ENCODE assay signal across 9 mouse cellular contexts in the genomic region with DNA sequence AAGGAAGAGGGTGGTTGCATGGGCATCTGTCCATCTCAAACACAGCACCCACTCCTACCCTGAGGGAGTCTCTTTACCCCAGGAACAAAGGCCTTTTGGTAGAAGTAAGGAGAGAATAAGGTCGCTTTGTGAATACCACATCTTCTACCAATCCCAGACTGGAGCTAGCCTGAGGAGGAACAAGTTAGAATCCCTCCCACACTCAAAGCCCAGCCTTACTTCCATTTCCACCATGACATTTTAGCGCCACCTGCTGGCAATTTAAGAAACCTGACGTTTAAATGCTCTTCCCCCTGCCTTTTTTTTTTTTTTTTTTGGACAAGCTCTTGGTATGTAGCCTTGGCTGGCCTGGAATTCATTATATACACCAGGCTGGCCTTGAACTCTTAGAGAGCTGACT. TPM values are rescaled to one million over a fixed set of nuclear protein-coding genes. Genes with fewer than 3 reads are reported as not detected.
DNase-seq lines count a peak whose midpoint lies in the region; ATAC-seq lines count a peak whose summit lies in the region.
"Had no signal": no experiment of that assay in that cellular context is flagged by ENCODE, and none has a peak within 500 bp of the region (broad histone marks: within the 10 kb centered on the region; RNA-seq: fewer than 3 reads in every experiment).

No protein-coding gene starts in this region.

- 0% methylated on average over 3 of the region's 3 CpGs for WGBS in intestine, embryonic 14.5 days
- 0% methylated on average over 3 of the region's 3 CpGs for WGBS in midbrain, embryonic 11.5 days

- no peaks in the 10 kb centered on the region for H3K27me3 ChIP-seq in intestine, embryonic 14.5 days (replicated peaks; ENCODE audit: control insufficient read depth, insufficient read depth, low read length)
- H3K27me3 ChIP-seq in midbrain, embryonic 11.5 days (ENCODE audit: control insufficient read depth, insufficient read depth, low read length), result no peaks in the 10 kb centered on the region

- peak; percentile 51 for ATAC-seq in intestine, embryonic 14.5 days (replicated peaks; ENCODE audit: low FRiP score, low TSS enrichment, low read depth)
- peak; percentile 65 for ATAC-seq in midbrain, embryonic 11.5 days (ENCODE audit: low FRiP score)

- H3K9me3 ChIP-seq in intestine, embryonic 14.5 days (ENCODE audit: control insufficient read depth, low read length), result no peaks in the 10 kb centered on the region
- no peaks in the 10 kb centered on the region for H3K9me3 ChIP-seq in midbrain, embryonic 11.5 days (ENCODE audit: control insufficient read depth, low read length)

- peak; percentile 78 to 84 for DNase-seq in heart, adult 18-20 months
- no peak for DNase-seq in heart, postnatal 25 days (ENCODE audit: low spot score)
- DNase-seq in cerebellum, postnatal 14 days, result peak; percentile 85 to 90
- peak; percentile 38 to 64 for DNase-seq in frontal cortex, postnatal 14 days (ENCODE audit: low spot score in 2 of 2)
- peak; percentile 76 for DNase-seq in intestine, embryonic 14.5 days (ENCODE audit: low spot score)
- DNase-seq in left cerebral cortex, postnatal 36 days (ENCODE audit: low spot score in 2 of 2), result peak; percentile 67 to 75
- peak; percentile 96 for DNase-seq in midbrain, embryonic 11.5 days (ENCODE audit: low spot score, missing footprints)
- peak; percentile 79 for DNase-seq in skeletal muscle tissue, adult 2 months (ENCODE audit: low read depth, low spot score)

- no peak overlapping the region for H3K4me2 ChIP-seq in intestine, embryonic 14.5 days (ENCODE audit: low read length)
- H3K4me2 ChIP-seq in midbrain, embryonic 11.5 days, result no peak overlapping the region

- H3K9ac ChIP-seq in intestine, embryonic 14.5 days (ENCODE audit: low read length), result no peak overlapping the region
- H3K9ac ChIP-seq in midbrain, embryonic 11.5 days (ENCODE audit: low read length), result no peak overlapping the region

- no peaks in the 10 kb centered on the region for H3K36me3 ChIP-seq in intestine, embryonic 14.5 days (ENCODE audit: control insufficient read depth, insufficient read depth, low read length)
- no peaks in the 10 kb centered on the region for H3K36me3 ChIP-seq in midbrain, embryonic 11.5 days (ENCODE audit: control insufficient read depth, insufficient read depth, low read length)

- H3K4me1 ChIP-seq in intestine, embryonic 14.5 days (replicated peaks; ENCODE audit: control insufficient read depth, insufficient read depth, low read length), result peaks cover 12% of the 10 kb centered on the region; the same call in 1 of the 2 replicates
- 0 out of 2 replicates have a peak, but pooled peaks cover 3% of the 10 kb centered on the region for H3K4me1 ChIP-seq in midbrain, embryonic 11.5 days (ENCODE audit: control insufficient read depth, insufficient read depth, low read length)

- intact Hi-C loops in heart, postnatal 25 days (cut with DNase I), result loop anchor here (1.0 to 2.0 kb wide), 2 partner anchors 20 to 105 kb away; a partner anchor contains a TSS
- intact Hi-C loops in left cerebral cortex, postnatal 36 days (cut with DNase I), result loop anchor here (1.0 to 2.0 kb wide), 2 partner anchors 105 to 114 kb away; no protein-coding TSS in a partner anchor

- H3K4me3 ChIP-seq in intestine, embryonic 14.5 days (ENCODE audit: low read depth, low read length), result no peak overlapping the region
- no peak overlapping the region for H3K4me3 ChIP-seq in midbrain, embryonic 11.5 days (ENCODE audit: low read depth, low read length)
- H3K4me3 ChIP-seq: megakaryocyte, embryonic 14.5 days had no signal

- no peak overlapping the region for H3K27ac ChIP-seq in intestine, embryonic 14.5 days (ENCODE audit: low read depth)
- no peak overlapping the region for H3K27ac ChIP-seq in midbrain, embryonic 11.5 days (ENCODE audit: low read depth, low read length)

RNA-seq across cellular contexts. Expression of a gene that starts 19.4 kb away (rescaled TPM):
- under 1 TPM in 1 of 2 experiments, not detected in 1; 0.10 TPM for total RNA-seq in heart, adult 18-20 months (2021)
- not detected for total RNA-seq in heart, postnatal 25 days (2021)
- 0.26 and 0.44 TPM in 2 replicates for polyA plus RNA-seq in intestine, embryonic 14.5 days (2014; fragmentation: Nextera tagmentation; extraction: Ambion mirVana)
- 100 to 1,000 TPM; 157 to 166 TPM for total RNA-seq in left cerebral cortex, postnatal 36 days (2021)
- 0.04 TPM in 2 replicates for polyA plus RNA-seq in midbrain, embryonic 11.5 days (2014; fragmentation: Nextera tagmentation; extraction: Ambion mirVana)

RNA-seq across cellular contexts. Expression of a gene that starts 40.2 kb away (rescaled TPM):
- 10 to 100 TPM; 42.4 to 48.1 TPM for total RNA-seq in heart, adult 18-20 months (2021)
- total RNA-seq in heart, postnatal 25 days (2021), result 10 to 100 TPM; 36.1 to 38.0 TPM
- polyA plus RNA-seq in intestine, embryonic 14.5 days (2014; fragmentation: Nextera tagmentation; extraction: Ambion mirVana), result 121 and 126 TPM in 2 replicates
- 100 to 1,000 TPM; 151 to 173 TPM for total RNA-seq in left cerebral cortex, postnatal 36 days (2021)
- 139 and 142 TPM in 2 replicates for polyA plus RNA-seq in midbrain, embryonic 11.5 days (2014; fragmentation: Nextera tagmentation; extraction: Ambion mirVana)

RNA-seq across cellular contexts. Expression of a gene that starts 52.6 kb away (rescaled TPM):
- total RNA-seq in heart, adult 18-20 months (2021), result 10 to 100 TPM; 18.8 to 22.3 TPM
- total RNA-seq in heart, postnatal 25 days (2021), result 10 to 100 TPM; 17.9 to 18.9 TPM
- 96.3 and 97.8 TPM in 2 replicates for polyA plus RNA-seq in intestine, embryonic 14.5 days (2014; fragmentation: Nextera tagmentation; extraction: Ambion mirVana)
- total RNA-seq in left cerebral cortex, postnatal 36 days (2021), result 10 to 100 TPM; 50.8 to 55.2 TPM
- 74.2 and 83.7 TPM in 2 replicates for polyA plus RNA-seq in midbrain, embryonic 11.5 days (2014; fragmentation: Nextera tagmentation; extraction: Ambion mirVana)

RNA-seq across cellular contexts. Expression of a gene that starts 57.5 kb away (rescaled TPM):
- under 1 TPM in 1 of 2 experiments, not detected in 1; 0.72 TPM for total RNA-seq in heart, adult 18-20 months (2021)
- not detected for total RNA-seq in heart, postnatal 25 days (2021)
- polyA plus RNA-seq in intestine, embryonic 14.5 days (2014; fragmentation: Nextera tagmentation; extraction: Ambion mirVana), result 0.90 and 1.3 TPM in 2 replicates
- 1 to 10 TPM in 1 of 2 experiments, not detected in 1; 3.4 TPM for total RNA-seq in left cerebral cortex, postnatal 36 days (2021)
- polyA plus RNA-seq in midbrain, embryonic 11.5 days (2014; fragmentation: Nextera tagmentation; extraction: Ambion mirVana), result 1.5 and 2.7 TPM in 2 replicates

RNA-seq across cellular contexts. Expression of a gene that starts 58.2 kb away (rescaled TPM):
- 10 to 100 TPM; 21.3 to 27.1 TPM for total RNA-seq in heart, adult 18-20 months (2021)
- total RNA-seq in heart, postnatal 25 days (2021), result 10 to 100 TPM; 27.6 to 31.0 TPM
- polyA plus RNA-seq in intestine, embryonic 14.5 days (2014; fragmentation: Nextera tagmentation; extraction: Ambion mirVana), result 114 and 132 TPM in 2 replicates
- 10 to 100 TPM; 57.9 to 81.8 TPM for total RNA-seq in left cerebral cortex, postnatal 36 days (2021)
- polyA plus RNA-seq in midbrain, embryonic 11.5 days (2014; fragmentation: Nextera tagmentation; extraction: Ambion mirVana), result 85.6 and 94.7 TPM in 2 replicates

Comparison
In these comparisons a context has a peak if more than half of its experiments do, and no peak if none do; other contexts are left out.
1. RNA of a gene that starts 19.4 kb away (total RNA-seq): 157 to 166 TPM in left cerebral cortex, postnatal 36 days; not detected in heart, postnatal 25 days and 0.10 TPM in heart, adult 18-20 months; every median in the first group is over 100 times any median in the second.